Mouse (Mus musculus): ENCODE data around the gene Psmb3.

DNA sequence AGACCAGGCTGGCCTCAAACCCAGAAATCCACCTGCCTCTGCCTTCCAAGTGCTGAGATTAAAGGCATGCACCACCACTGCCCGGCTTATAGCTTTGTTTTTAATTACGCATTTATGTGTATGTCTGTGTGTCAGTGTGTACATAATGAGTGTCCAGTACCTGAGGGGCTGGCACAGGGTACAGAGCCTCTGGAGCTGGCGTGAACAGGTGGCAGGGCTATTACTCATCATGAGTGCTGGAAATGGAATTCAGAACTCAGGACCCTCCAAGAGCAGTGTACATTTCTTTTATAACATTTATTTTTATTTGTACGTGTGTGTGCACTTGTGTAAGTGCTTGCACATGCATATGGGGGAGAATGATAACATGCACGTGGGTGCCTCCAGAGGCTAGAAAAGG, 33.4 kb downstream of the Psmb3 start:
- TF ChIP-seq POLR2A (IDR thresholded peaks at IDR 0.05; ENCODE audit: borderline replicate concordance, extremely low read depth, low read depth, low read length) (no peak), CTCF (IDR thresholded peaks at IDR 0.05; ENCODE audit: insufficient read depth, low read length) (no peak)

Measured in lung, adult 2 months (tissue).